Mouse (Mus musculus): ENCODE results near the gene Tmem150c. TPM values are rescaled to one million over a fixed set of nuclear protein-coding genes. Genes with fewer than 3 reads are reported as not detected.
A peak's percentile ranks its signal among the peaks of the same experiment; 100 is the strongest.

Gene Tmem150c
- polyA plus RNA-seq, 2 experiments, result 0.24 to 0.37 TPM

- H3K27me3 ChIP-seq (ENCODE audit: control insufficient read depth, insufficient read depth, low read length), result no peaks in the 10 kb centered on the region
- no peaks in the 10 kb centered on the region for H3K36me3 ChIP-seq (replicated peaks; ENCODE audit: control insufficient read depth, insufficient read depth, low read depth)
- ATAC-seq (ENCODE audit: insufficient read depth), result no peak
- TF ChIP-seq EP300 (IDR thresholded peaks at IDR 0.05; ENCODE audit: low read depth), result no peak
- no peak for TF ChIP-seq CTCF (IDR thresholded peaks at IDR 0.05; ENCODE audit: low read depth)
- H3K9ac ChIP-seq (replicated peaks), result no peak overlapping the region
- no peaks in the 10 kb centered on the region for H3K9me3 ChIP-seq (ENCODE audit: control insufficient read depth, low read length)
- H3K4me3 ChIP-seq (ENCODE audit: insufficient read depth in 1 of 2, low read depth in 2 of 2, low read length in 2 of 2), result no peak overlapping the region
- H3K27ac ChIP-seq, result no peak overlapping the region
- DNase-seq (ENCODE audit: low read depth in 3 of 3, low spot score in 3 of 3), result no peak
- no peak overlapping the region for H3K4me2 ChIP-seq (ENCODE audit: low read depth)
- H3K4me1 ChIP-seq (replicated peaks; ENCODE audit: control insufficient read depth in 2 of 2, insufficient read depth in 2 of 2, low read length in 1 of 2), result 0 out of 4 replicates have a peak, but pooled peaks cover 0 to 3% of the 10 kb centered on the region in 2 experiments
- WGBS (ENCODE audit: insufficient replicate concordance), result 72% methylated on average over 14 of the region's 14 CpGs
These were observed 32.0 kb upstream of the Tmem150c start for GRCm38 (mm10) chr5:100191438-100192190.

- no peak for ATAC-seq (ENCODE audit: insufficient read depth)
- Histone ChIP-seq H3K27ac (no peak overlapping the region), H3K4me1 (replicated peaks; ENCODE audit: control insufficient read depth in 2 of 2, insufficient read depth in 2 of 2, low read length in 1 of 2) (peaks cover 0 to 3% of the 10 kb centered on the region in 2 experiments; a peak in 1 of 4 replicates), H3K4me2 (ENCODE audit: low read depth) (no peak overlapping the region), H3K9me3 (ENCODE audit: control insufficient read depth, low read length) (no peaks in the 10 kb centered on the region), H3K9ac (replicated peaks) (no peak overlapping the region), H3K4me3 (ENCODE audit: insufficient read depth in 1 of 2, low read depth in 2 of 2, low read length in 2 of 2) (no peak overlapping the region), H3K36me3 (replicated peaks; ENCODE audit: control insufficient read depth, insufficient read depth, low read depth) (no peaks in the 10 kb centered on the region), H3K27me3 (ENCODE audit: control insufficient read depth, insufficient read depth, low read length) (no peaks in the 10 kb centered on the region)
- TF ChIP-seq EP300 (IDR thresholded peaks at IDR 0.05; ENCODE audit: low read depth) (no peak), CTCF (IDR thresholded peaks at IDR 0.05; ENCODE audit: low read depth) (no peak)
- 50% methylated on average over 3 of the region's 3 CpGs for WGBS (ENCODE audit: insufficient replicate concordance)
- DNase-seq (ENCODE audit: low read depth in 3 of 3, low spot score in 3 of 3), result no peak
These were observed 27.7 kb upstream of the Tmem150c start for GRCm38 (mm10) chr5:100187035-100187901.

- TF ChIP-seq EP300 (IDR thresholded peaks at IDR 0.05; ENCODE audit: low read depth), result no peak
These were observed 27.0 kb upstream of the Tmem150c start for GRCm38 (mm10) chr5:100186618-100187017.

GRCm38 (mm10) chr5:100185895-100186294, 26.3 kb upstream of the Tmem150c start:
- Histone ChIP-seq H3K4me2 (ENCODE audit: low read depth) (no peak overlapping the region), H3K27ac (no peak overlapping the region), H3K9ac (replicated peaks) (no peak overlapping the region), H3K9me3 (ENCODE audit: control insufficient read depth, low read length) (no peaks in the 10 kb centered on the region), H3K4me1 (replicated peaks; ENCODE audit: control insufficient read depth in 2 of 2, insufficient read depth in 2 of 2, low read length in 1 of 2) (peaks cover 0 to 6% of the 10 kb centered on the region in 2 experiments; a peak in 1 of 4 replicates), H3K4me3 (ENCODE audit: insufficient read depth in 1 of 2, low read depth in 2 of 2, low read length in 2 of 2) (no peak overlapping the region), H3K27me3 (ENCODE audit: control insufficient read depth, insufficient read depth, low read length) (no peaks in the 10 kb centered on the region), H3K36me3 (replicated peaks; ENCODE audit: control insufficient read depth, insufficient read depth, low read depth) (no peaks in the 10 kb centered on the region)
- no peak for TF ChIP-seq CTCF (IDR thresholded peaks at IDR 0.05; ENCODE audit: low read depth)
- TF ChIP-seq EP300 (IDR thresholded peaks at IDR 0.05; ENCODE audit: low read depth), result no peak
- WGBS (ENCODE audit: insufficient replicate concordance), result 18% methylated on average over 7 of the region's 7 CpGs
- DNase-seq (ENCODE audit: low read depth in 3 of 3, low spot score in 3 of 3), result no peak
- ATAC-seq (ENCODE audit: insufficient read depth), result peak; percentile 48; the same call in 1 of the 2 replicates

More at GRCm38 (mm10) chr5:100186618-100187017, 27.0 kb upstream of the Tmem150c start:
- H3K27ac ChIP-seq, result no peak overlapping the region
- H3K27me3 ChIP-seq (ENCODE audit: control insufficient read depth, insufficient read depth, low read length), result no peaks in the 10 kb centered on the region
- no peaks in the 10 kb centered on the region for H3K9me3 ChIP-seq (ENCODE audit: control insufficient read depth, low read length)
- ATAC-seq (ENCODE audit: insufficient read depth), result no peak
- no peak overlapping the region for H3K4me3 ChIP-seq (ENCODE audit: insufficient read depth in 1 of 2, low read depth in 2 of 2, low read length in 2 of 2)
- 47% methylated on average over 7 of the region's 7 CpGs for WGBS (ENCODE audit: insufficient replicate concordance)
- H3K4me1 ChIP-seq (replicated peaks; ENCODE audit: control insufficient read depth in 2 of 2, insufficient read depth in 2 of 2, low read length in 1 of 2), result peaks cover 0 to 6% of the 10 kb centered on the region in 2 experiments; a peak in 1 of 4 replicates
- H3K4me2 ChIP-seq (ENCODE audit: low read depth), result no peak overlapping the region
- DNase-seq (ENCODE audit: low read depth in 3 of 3, low spot score in 3 of 3), result no peak
- no peaks in the 10 kb centered on the region for H3K36me3 ChIP-seq (replicated peaks; ENCODE audit: control insufficient read depth, insufficient read depth, low read depth)
- H3K9ac ChIP-seq (replicated peaks), result no peak overlapping the region

GRCm38 (mm10) chr5:100181011-100181410, 21.4 kb upstream of the Tmem150c start:
- Histone ChIP-seq H3K9me3 (ENCODE audit: control insufficient read depth, low read length) (no peaks in the 10 kb centered on the region), H3K4me3 (ENCODE audit: insufficient read depth in 1 of 2, low read depth in 2 of 2, low read length in 2 of 2) (no peak overlapping the region), H3K27ac (no peak overlapping the region), H3K36me3 (replicated peaks; ENCODE audit: control insufficient read depth, insufficient read depth, low read depth) (no peaks in the 10 kb centered on the region), H3K9ac (replicated peaks) (no peak overlapping the region), H3K4me1 (replicated peaks; ENCODE audit: control insufficient read depth in 2 of 2, insufficient read depth in 2 of 2, low read length in 1 of 2) (peaks cover 0 to 3% of the 10 kb centered on the region in 2 experiments; a peak in 1 of 4 replicates), H3K4me2 (ENCODE audit: low read depth) (no peak overlapping the region), H3K27me3 (ENCODE audit: control insufficient read depth, insufficient read depth, low read length) (no peaks in the 10 kb centered on the region)
- WGBS (ENCODE audit: insufficient replicate concordance), result 48% methylated on average over 1 of the region's 1 CpGs
- DNase-seq (ENCODE audit: low read depth in 3 of 3, low spot score in 3 of 3) (no peak), ATAC-seq (ENCODE audit: insufficient read depth) (no peak)
- TF ChIP-seq EP300 (IDR thresholded peaks at IDR 0.05; ENCODE audit: low read depth) (no peak), CTCF (IDR thresholded peaks at IDR 0.05; ENCODE audit: low read depth) (no peak)

Measured in liver, embryonic 14.5 days (tissue).